Mouse (Mus musculus) stomach, embryonic 14.5 days (tissue): Measurements from ENCODE around the gene Clic3. TPM values are rescaled to one million over a fixed set of nuclear protein-coding genes. Genes with fewer than 3 reads are reported as not detected.

Experiments
- ATAC-seq: fragments of 200-750 bp; cut with Nextera tagmentation; 2 replicates; pipeline ENCODE4 v1.8.0; 2017; ENCODE audit warnings: low read depth, moderate TSS enrichment; ENCODE audit not compliant: insufficient number of reproducible peaks, insufficient read depth, low FRiP score
- H3K27ac ChIP-seq: fragments of 300-500 bp; sonication (generic); 2 replicates; pipeline ENCODE4 v1.5.1; 2014; ENCODE audit warnings: mild to moderate bottlenecking, low read length, moderate library complexity, mixed read lengths
- H3K27me3 ChIP-seq: fragments of 300-500 bp; sonication (generic); 2 replicates; pipeline ENCODE4 v1.6.1; 2014; ENCODE audit warnings: low read length, control low read depth, mixed read lengths; ENCODE audit not compliant: control insufficient read depth, insufficient read depth
- H3K36me3 ChIP-seq: fragments of 300-500 bp; sonication (generic); 2 replicates; pipeline ENCODE4 v1.6.1; 2014; ENCODE audit warnings: mild to moderate bottlenecking, control low read depth, low read length, moderate library complexity, mixed read lengths; ENCODE audit not compliant: control insufficient read depth, insufficient read depth
- H3K4me1 ChIP-seq: fragments of 300-500 bp; sonication (generic); 2 replicates; pipeline ENCODE4 v1.6.1; 2014; ENCODE audit warnings: low read length, control low read depth, mixed read lengths; ENCODE audit not compliant: control insufficient read depth, insufficient read depth
- H3K4me2 ChIP-seq: fragments of 300-500 bp; sonication (generic); replicated peaks from 2 replicates; pipeline ENCODE4 v1.6.1; 2014; ENCODE audit warnings: low read depth, low read length, control low read depth
- H3K4me3 ChIP-seq: fragments of 300-500 bp; sonication (generic); 2 replicates; pipeline ENCODE4 v1.5.1; 2014; ENCODE audit warnings: low read depth, low read length, control low read depth
- H3K9ac ChIP-seq: fragments of 300-500 bp; sonication (generic); replicated peaks from 2 replicates; pipeline ENCODE4 v1.6.1; 2014; ENCODE audit warnings: low read depth, mild to moderate bottlenecking, control low read depth, low read length, moderate library complexity, mixed read lengths
- H3K9me3 ChIP-seq: fragments of 300-500 bp; sonication (generic); 2 replicates; pipeline ENCODE4 v1.6.1; 2016; ENCODE audit warnings: low read depth, low read length, control low read depth; ENCODE audit not compliant: control insufficient read depth
- WGBS: fragments of 180-500 bp; shearing (Covaris S2); extraction: QIAGEN DNeasy Blood & Tissue Kit; methylation state at CpG from one replicate; pipeline ENCODE4 v1.1.7; 2014; 5-methylcytosine and 5-hydroxymethylcytosine counted together
- polyA plus RNA-seq: library from polyadenylated mRNA; unstranded; fragments of >200 nt; fragmentation: Nextera tagmentation; extraction: Ambion mirVana; gene quantifications from 2 replicates; pipeline ENCODE4 v1.2.1, GENCODE M21; 2014

Gene Clic3
- polyA plus RNA-seq, 1 experiment from 2014 or later: 7.2 TPM

DNA sequence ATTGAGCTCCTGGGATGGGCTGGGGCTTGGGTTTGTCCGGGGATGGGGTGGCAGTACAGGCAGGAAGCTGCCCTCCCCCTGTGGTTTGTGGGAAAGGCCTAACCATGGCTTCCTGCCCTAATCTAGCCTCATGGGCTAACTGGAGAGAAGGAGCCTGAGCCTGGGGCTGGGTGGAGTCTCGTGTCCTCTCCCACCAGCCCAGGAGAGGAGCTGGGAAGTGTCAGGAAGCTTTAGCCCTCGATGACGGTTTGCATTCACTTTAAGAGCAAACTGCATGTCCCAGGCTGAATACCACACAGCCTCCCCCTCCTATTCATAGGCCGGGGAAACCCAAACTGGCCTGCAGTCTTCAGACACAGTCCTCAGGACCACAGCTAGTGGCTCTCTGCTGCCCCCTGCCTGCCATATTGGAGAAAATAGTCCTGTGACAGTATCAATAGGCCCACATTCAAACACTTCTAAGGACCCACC, 29.9 kb upstream of the Clic3 start:
- H3K27me3 ChIP-seq: peaks cover 5% of the 10 kb centered on the region; the same call in 1 of the 2 replicates
- H3K4me1 ChIP-seq: no peaks in the 10 kb centered on the region
- 28% methylated on average over 5 of the region's 5 CpGs for WGBS
- H3K4me2 ChIP-seq: no peak overlapping the region
- H3K4me3 ChIP-seq: no peak overlapping the region
- H3K9ac ChIP-seq: no peak overlapping the region
- no peak for ATAC-seq
- no peaks in the 10 kb centered on the region for H3K36me3 ChIP-seq
- no peaks in the 10 kb centered on the region for H3K9me3 ChIP-seq
- no peak overlapping the region for H3K27ac ChIP-seq

DNA sequence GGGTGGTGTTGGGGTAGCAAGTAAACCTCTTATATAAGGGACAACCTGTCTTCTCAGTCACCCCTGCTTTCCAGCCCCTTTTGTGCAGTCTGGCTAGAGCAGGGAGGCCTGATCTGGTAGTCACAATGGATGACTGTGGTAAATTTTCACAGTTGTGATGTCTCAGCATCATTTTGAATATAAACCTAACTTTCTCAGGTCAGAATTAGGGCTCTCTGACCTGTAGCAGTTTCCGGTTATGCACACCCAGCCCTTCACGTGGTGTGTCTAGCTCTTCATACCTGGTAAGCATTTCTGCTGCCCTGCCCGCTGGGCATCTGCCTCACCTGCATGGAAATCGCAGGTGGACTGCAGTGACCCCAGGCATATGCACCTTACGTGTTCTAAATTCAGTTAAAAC, 29.4 kb upstream of the Clic3 start:
- Histone ChIP-seq H3K9me3 (no peaks in the 10 kb centered on the region), H3K4me3 (no peak overlapping the region), H3K36me3 (no peaks in the 10 kb centered on the region), H3K27me3 (peaks cover 5% of the 10 kb centered on the region; the same call in 1 of the 2 replicates), H3K4me1 (no peaks in the 10 kb centered on the region), H3K27ac (no peak overlapping the region), H3K9ac (no peak overlapping the region), H3K4me2 (no peak overlapping the region)
- whole genome bisulfite sequencing: 89% methylated on average over 5 of the region's 5 CpGs
- no peak for ATAC-seq

- Histone ChIP-seq H3K27ac (no peak within 1 kb of the TSS), H3K4me3 (peak within 1 kb of the TSS; percentile 68), H3K9ac (peak within 1 kb of the TSS; percentile 60), H3K4me2 (peak within 1 kb of the TSS; percentile 94), H3K4me1 (no peaks in the 10 kb centered on the region), H3K9me3 (no peaks in the 10 kb centered on the region), H3K36me3 (no peaks in the 10 kb centered on the region), H3K27me3 (peaks cover 5% of the 10 kb centered on the region; the same call in 1 of the 2 replicates)
- whole genome bisulfite sequencing: under 1% methylated on average over 80 of the region's 89 CpGs
- peak; percentile 89 for ATAC-seq
Measured at GRCm38 (mm10) chr2:25428442-25429236, 28.0 kb upstream of the Clic3 start, which contains the start of gene Abca2. Abca2 (plus strand) TSS chr2:25428703.

DNA sequence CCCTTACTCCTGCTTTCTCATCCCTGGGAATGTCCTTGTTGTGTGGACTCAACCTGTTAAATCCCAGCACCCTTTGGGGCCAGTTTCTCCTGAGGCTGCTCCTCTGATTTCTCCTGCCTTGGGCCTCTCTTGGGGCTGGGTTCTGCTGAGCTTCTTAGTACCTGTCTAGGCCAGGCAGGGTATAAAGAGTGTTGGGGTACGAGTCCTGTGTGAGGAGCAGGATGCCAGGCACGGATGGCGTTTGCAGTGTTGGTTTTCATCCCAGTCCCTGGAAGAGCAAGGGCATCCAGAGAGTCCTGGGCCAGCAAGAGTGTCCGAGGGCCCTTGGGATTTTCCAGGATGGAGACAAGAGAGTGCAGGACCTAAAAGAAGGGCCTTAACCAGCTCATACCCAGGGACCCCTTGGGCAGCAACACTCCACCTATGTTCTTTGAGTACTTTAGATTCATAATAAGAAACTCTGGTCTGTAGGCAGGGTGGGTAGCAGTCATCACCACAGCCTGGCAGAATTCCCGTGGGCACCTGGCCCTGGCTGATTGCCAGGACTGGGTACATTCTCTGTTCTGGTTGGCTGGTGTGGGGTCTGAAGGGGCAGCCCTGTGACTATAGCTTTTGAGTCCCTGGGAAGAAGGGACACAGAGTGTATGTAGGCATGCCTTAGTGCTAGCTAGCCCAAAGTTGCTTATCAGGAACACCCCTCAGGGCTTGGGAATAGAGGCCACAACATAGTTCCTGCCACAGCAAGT, 27.0 kb upstream of the Clic3 start:
- no peak for ATAC-seq
- Histone ChIP-seq H3K4me1 (no peaks in the 10 kb centered on the region), H3K27me3 (peaks cover 5% of the 10 kb centered on the region; the same call in 1 of the 2 replicates), H3K9ac (no peak overlapping the region; the same call in 1 of the 2 replicates), H3K4me3 (no peak overlapping the region), H3K36me3 (no peaks in the 10 kb centered on the region), H3K27ac (no peak overlapping the region), H3K4me2 (peak overlapping the region; percentile 94; the same call in 1 of the 2 replicates), H3K9me3 (no peaks in the 10 kb centered on the region)
- WGBS: 71% methylated on average over 5 of the region's 5 CpGs

GRCm38 (mm10) chr2:25430395-25431233, 26.0 kb upstream of the Clic3 start:
- Histone ChIP-seq H3K36me3 (no peaks in the 10 kb centered on the region), H3K9me3 (no peaks in the 10 kb centered on the region), H3K4me3 (no peak overlapping the region), H3K27ac (no peak overlapping the region), H3K4me1 (no peaks in the 10 kb centered on the region), H3K4me2 (no peak overlapping the region), H3K9ac (no peak overlapping the region), H3K27me3 (no peaks in the 10 kb centered on the region)
- WGBS: 71% methylated on average over 17 of the region's 17 CpGs
- no peak for ATAC-seq

DNA sequence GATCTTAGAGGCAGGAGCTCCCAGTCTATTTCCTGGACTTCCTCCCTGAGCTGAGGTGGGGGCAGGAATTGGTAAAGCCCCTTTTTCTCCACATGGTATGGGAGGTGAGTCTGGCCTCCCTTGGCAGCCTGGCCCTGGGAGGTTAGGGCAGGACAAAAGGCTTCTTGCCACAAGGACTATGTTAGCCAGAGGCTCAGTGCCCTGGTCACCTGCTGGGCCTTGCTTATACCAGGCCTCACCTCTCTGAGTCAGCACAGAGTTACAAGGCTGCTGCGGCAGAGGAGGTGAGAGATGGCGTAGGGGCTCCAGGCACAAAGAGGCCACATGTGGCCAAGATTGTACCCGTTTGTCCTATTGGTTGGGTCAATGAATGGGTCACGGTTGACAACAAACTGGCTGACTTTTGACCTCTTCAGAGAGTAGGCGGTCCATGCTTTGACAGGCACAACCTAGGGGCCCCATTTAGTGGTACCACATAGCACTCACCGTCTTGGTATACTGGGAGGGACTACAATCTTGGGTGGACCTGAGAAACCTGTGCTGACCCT, 25.3 kb upstream of the Clic3 start:
- Histone ChIP-seq H3K27me3 (no peaks in the 10 kb centered on the region), H3K9me3 (no peaks in the 10 kb centered on the region), H3K9ac (no peak overlapping the region), H3K4me2 (no peak overlapping the region), H3K27ac (no peak overlapping the region), H3K36me3 (no peaks in the 10 kb centered on the region), H3K4me3 (no peak overlapping the region), H3K4me1 (no peaks in the 10 kb centered on the region)
- 74% methylated on average over 6 of the region's 6 CpGs for WGBS
- no peak for ATAC-seq

GRCm38 (mm10) chr2:25432326-25433098, 24.1 kb upstream of the Clic3 start:
- H3K4me1 ChIP-seq: no peaks in the 10 kb centered on the region
- H3K4me2 ChIP-seq: no peak overlapping the region
- no peak for ATAC-seq
- H3K27ac ChIP-seq: no peak overlapping the region
- no peaks in the 10 kb centered on the region for H3K36me3 ChIP-seq
- WGBS: 77% methylated on average over 11 of the region's 11 CpGs
- no peaks in the 10 kb centered on the region for H3K9me3 ChIP-seq
- no peak overlapping the region for H3K9ac ChIP-seq
- no peaks in the 10 kb centered on the region for H3K27me3 ChIP-seq
- no peak overlapping the region for H3K4me3 ChIP-seq
